Mouse (Mus musculus) embryonic fibroblast, embryonic 13.5 days (primary cell): Measurements from ENCODE around the gene Zswim5. TPM values are rescaled to one million over a fixed set of nuclear protein-coding genes. Genes with fewer than 3 reads are reported as not detected.
A peak's percentile ranks its signal among the peaks of the same experiment; 100 is the strongest.
"Not testable (repeated sequence)": the region's sequence is repeated elsewhere in the genome, so short reads cannot be mapped to it uniquely, and the experiment has no call there.

Source experiments
- H3K27ac ChIP-seq: 2 replicates; pipeline ENCODE4 v1.5.1; 2012; ENCODE audit warnings: low read length, control low read depth, inconsistent platforms; ENCODE audit not compliant: insufficient read depth
- H3K4me1 ChIP-seq: 2 replicates; pipeline ENCODE4 v1.6.1; 2011; ENCODE audit warnings: low read length; ENCODE audit not compliant: control insufficient read depth, insufficient read depth
- H3K4me3 ChIP-seq: 2 replicates; pipeline ENCODE4 v1.5.1; 2011; ENCODE audit warnings: mild to moderate bottlenecking, control low read depth, low read length; ENCODE audit not compliant: insufficient read depth
- CTCF ChIP-seq: IDR thresholded peaks from 2 replicates; pipeline ENCODE4 v1.5.1; 2011; ENCODE audit warnings: mild to moderate bottlenecking, control low read depth, low read length, moderate library complexity, borderline replicate concordance; ENCODE audit not compliant: insufficient read depth
- POLR2A ChIP-seq: IDR thresholded peaks from 2 replicates; pipeline ENCODE4 v1.6.1; 2011; ENCODE audit warnings: low read depth, mild to moderate bottlenecking, control low read depth, low read length, moderate library complexity
- polyA plus RNA-seq: library from polyadenylated mRNA; stranded (reverse); fragments of >200 nt; gene quantifications from 2 replicates; pipeline ENCODE4 v1.2.4, GENCODE M21; 2011; ENCODE audit warnings: low read depth; ENCODE audit not compliant: missing spikeins, insufficient read length

Zswim5 gene
- not detected in 2 replicates for polyA plus RNA-seq

- Histone ChIP-seq H3K27ac (no peak within 1 kb of the TSS), H3K4me1 (no peaks in the 10 kb centered on the region), H3K4me3 (peak within 1 kb of the TSS; percentile 63)
- TF ChIP-seq CTCF (no peak), POLR2A (no peak)
These were observed at the start of gene Zswim5 for GRCm38 (mm10) chr4:116876995-116877728. Gene Zswim5 (plus strand): TSS chr4:116877376.

GRCm38 (mm10) chr4:116827819-116828218 is 49.4 kb upstream of the Zswim5 start:
- Histone ChIP-seq H3K27ac (no peak overlapping the region), H3K4me3 (no peak overlapping the region), H3K4me1 (no peaks in the 10 kb centered on the region)
- TF ChIP-seq CTCF (peak; percentile 43; the same call in 1 of the 2 replicates), POLR2A (no peak)

DNA sequence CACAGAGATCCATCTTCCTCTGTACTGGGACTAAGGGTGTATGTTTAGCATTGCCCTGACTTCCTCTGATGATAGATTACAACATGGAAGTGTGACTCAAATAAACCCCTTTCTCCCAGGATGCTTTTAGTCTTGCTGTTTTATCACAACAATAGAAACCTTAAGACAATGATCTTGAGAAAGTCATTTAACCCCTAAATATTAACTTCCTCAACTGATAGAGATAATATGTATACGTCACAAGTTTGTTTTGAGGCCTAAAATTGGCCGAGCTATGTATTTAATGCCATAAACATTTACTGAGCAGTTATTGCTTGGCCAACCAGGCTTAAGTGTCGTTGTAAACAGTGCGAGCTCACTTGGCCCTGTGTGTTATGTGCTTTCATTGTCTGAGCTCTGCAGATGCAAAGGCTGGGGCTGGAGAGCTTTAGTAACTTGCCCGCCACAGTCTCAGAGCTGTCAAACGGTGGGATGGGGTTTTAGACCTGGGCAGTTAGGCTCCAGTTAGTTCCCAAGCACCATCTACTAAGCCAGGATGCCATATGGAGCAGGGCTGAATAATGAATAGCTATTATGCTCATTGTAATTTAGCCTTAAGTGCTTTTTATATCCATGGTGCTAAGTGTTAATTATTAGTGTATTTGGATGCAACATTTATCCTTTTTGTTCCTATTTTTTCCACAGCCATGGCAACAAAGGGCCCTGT is 47.7 kb upstream of the Zswim5 start:
- no peak overlapping the region for H3K4me3 ChIP-seq
- TF ChIP-seq POLR2A (no peak), CTCF (no peak)
- no peaks in the 10 kb centered on the region for H3K4me1 ChIP-seq
- H3K27ac ChIP-seq, result no peak overlapping the region

GRCm38 (mm10) chr4:116830070-116830368 is 47.2 kb upstream of the Zswim5 start:
- Histone ChIP-seq H3K4me3 (no peak overlapping the region), H3K4me1 (no peaks in the 10 kb centered on the region), H3K27ac (no peak overlapping the region)
- no peak for TF ChIP-seq CTCF
- no peak for TF ChIP-seq POLR2A

DNA sequence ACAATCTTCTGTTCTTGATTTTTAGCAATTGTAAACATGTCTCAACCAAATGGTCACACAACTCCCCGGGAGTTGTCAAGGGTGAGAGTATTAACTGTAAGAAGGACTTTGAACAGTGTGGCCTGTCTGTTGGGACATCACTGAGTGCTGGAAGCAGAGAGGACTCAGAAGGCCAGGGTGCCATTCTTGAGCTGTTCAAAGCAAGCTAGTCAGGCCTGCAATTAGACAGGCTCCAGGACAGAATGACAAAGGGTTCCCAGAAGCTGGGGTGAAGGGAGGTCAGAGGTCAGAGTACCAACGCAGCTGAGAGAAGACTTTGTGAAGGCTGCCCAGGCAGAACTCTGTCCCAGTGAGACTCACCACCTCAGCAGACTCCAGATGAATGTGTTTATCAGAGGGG is 38.2 kb upstream of the Zswim5 start:
- no peaks in the 10 kb centered on the region for H3K4me1 ChIP-seq
- no peak for TF ChIP-seq CTCF
- TF ChIP-seq POLR2A, result no peak

GRCm38 (mm10) chr4:116840096-116840495 is 37.1 kb upstream of the Zswim5 start:
- H3K4me1 ChIP-seq, H3K4me3 ChIP-seq, H3K27ac ChIP-seq: not testable (repeated sequence)

More for the DNA sequence above, 38.2 kb upstream of the Zswim5 start:
- no peak overlapping the region for H3K27ac ChIP-seq
- no peak overlapping the region for H3K4me3 ChIP-seq

DNA sequence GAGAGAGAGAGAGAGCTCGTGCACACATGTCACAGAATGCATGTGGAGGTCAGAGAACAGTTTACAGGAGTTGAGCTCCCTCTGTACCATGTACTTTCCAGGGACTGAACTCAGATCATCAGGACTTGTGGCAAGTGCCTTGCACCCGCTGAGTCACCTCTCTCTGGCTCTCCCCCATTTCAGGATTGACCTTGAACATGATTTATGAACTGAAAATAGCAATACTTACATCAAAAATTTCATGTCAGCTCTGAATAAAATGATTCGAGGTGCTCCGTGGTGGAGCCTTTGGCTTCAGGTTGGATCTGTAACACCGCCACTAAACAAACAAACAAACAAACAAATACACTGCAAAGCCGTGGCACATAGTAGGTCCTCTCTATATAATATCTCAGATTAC is 36.3 kb upstream of the Zswim5 start:
- Histone ChIP-seq H3K4me3 (no peak overlapping the region), H3K4me1 (no peaks in the 10 kb centered on the region), H3K27ac (no peak overlapping the region)
- no peak for TF ChIP-seq POLR2A
- no peak for TF ChIP-seq CTCF

DNA sequence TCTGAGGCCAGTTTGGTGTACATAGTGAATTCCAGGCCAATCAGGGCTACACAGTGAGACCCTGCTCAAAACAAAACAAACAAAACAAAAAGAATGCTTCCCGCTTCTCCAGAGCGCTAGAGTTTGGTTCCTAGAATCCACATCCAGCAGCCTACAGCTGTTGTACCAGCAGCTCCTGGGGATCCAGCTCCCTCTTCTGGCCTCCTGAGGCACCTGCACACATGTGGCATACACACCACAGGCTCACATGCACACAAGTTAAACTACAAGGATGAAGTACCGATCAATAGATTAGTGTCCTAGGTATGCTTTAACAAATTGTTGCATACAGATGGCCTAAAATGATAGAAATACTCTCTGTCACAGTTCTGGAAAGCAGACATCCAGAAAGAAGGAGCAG is 32.9 kb upstream of the Zswim5 start:
- TF ChIP-seq POLR2A (no peak), CTCF (no peak)
- no peak overlapping the region for H3K4me3 ChIP-seq

GRCm38 (mm10) chr4:116849901-116850300 is 27.3 kb upstream of the Zswim5 start:
- no peak overlapping the region for H3K27ac ChIP-seq
- no peak overlapping the region for H3K4me3 ChIP-seq

More for the DNA sequence above, 32.9 kb upstream of the Zswim5 start:
- Histone ChIP-seq H3K27ac (no peak overlapping the region), H3K4me1 (no peaks in the 10 kb centered on the region)

GRCm38 (mm10) chr4:116854286-116854685 is 22.9 kb upstream of the Zswim5 start:
- Histone ChIP-seq H3K4me1 (no peaks in the 10 kb centered on the region), H3K27ac (no peak overlapping the region), H3K4me3 (no peak overlapping the region)
- no peak for TF ChIP-seq POLR2A
- TF ChIP-seq CTCF, result no peak

More at GRCm38 (mm10) chr4:116849901-116850300, 27.3 kb upstream of the Zswim5 start:
- H3K4me1 ChIP-seq, result no peaks in the 10 kb centered on the region
- no peak for TF ChIP-seq POLR2A
- TF ChIP-seq CTCF, result no peak
